Mouse (Mus musculus) gastrocnemius, postnatal 25 days (tissue): ENCODE measurements around the gene Nudcd3. TPM values are rescaled to one million over a fixed set of nuclear protein-coding genes. Genes with fewer than 3 reads are reported as not detected.

Source experiments
- DNase-seq: peaks from one replicate; pipeline ENCODE4 v3.0.0; 2022
- total RNA-seq, 2 experiments: library from RNA; stranded (reverse); gene quantifications; 1 replicate in 1 of 2; 2 replicates in 1 of 2; pipeline ENCODE4 v1.2.3; 2021

The Nudcd3 gene
- total RNA-seq, 2 experiments from 2014 or later: 57.6 to 60.3 TPM

DNA sequence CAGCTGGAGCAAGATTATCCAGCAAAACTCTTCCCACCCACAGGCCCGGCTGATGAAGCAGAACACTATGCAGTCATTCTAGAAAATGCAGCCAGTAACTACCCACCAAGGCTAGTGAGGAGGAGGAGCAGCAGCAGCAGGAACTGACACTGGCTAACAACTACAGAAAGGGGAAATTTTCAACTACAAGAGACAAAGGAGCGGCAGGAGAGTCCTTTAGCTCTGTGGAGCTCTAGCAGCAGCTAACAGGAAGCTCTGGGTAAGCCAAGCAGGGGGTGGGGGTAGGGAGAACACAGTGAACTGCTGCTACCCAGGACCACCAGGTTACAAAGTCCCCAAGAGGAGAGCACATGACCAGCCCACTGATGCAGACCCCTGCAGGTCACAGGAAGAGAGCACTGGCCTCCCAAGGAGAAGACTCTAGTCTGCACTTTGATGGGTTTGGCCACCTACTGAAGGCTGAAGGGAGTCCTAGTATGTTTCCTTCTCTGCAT is 21.5 kb downstream of the Nudcd3 start:
- no peak for DNase-seq

DNA sequence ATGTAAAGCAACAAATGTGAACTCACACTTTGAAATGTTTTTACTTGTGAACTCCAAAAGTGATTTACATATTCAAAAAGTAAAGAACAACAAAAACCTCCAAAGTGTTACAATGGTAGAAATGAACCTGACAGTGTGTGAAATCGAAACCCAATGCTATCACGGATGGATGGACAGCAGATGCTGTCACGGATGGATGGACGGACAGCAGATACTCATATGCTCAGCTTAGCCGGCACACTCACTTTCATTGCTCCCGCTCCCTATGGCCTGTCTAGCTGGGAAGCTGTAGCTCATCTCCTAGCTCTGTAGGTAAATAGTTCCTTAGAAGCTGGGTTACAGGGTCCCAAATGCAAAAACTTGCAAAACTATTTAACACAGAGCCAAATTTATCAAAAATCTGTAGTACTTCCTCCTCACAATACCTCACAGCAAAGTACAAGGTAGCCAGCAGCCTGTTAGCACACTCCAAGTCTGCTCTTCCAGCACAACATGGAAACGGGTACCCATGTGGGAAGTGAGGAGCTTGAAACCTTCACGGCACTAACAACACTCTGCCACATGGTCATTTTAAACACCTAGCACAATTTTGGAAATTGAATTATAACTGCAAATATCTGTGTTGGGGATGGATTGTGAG is 22.3 kb downstream of the Nudcd3 start:
- DNase-seq: no peak

DNA sequence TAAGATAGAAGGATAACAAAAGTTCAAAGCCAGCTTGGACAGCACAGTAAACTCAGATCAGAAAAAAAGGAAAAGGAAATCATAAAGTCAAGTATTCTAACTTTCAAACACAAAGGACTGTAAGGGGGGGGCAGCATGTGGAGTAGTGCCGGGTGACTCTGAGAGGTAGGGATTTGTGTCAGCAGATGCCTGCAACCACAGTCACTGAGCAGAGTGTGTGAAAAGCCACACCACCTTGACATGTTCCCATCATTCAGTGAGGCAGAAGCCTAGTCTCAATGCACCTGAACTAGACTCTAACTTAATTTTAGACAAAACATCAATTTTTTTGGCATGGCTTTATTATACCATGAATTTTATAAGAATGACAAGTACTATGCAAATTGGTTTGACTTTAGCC is 24.7 kb downstream of the Nudcd3 start:
- no peak for DNase-seq

DNA sequence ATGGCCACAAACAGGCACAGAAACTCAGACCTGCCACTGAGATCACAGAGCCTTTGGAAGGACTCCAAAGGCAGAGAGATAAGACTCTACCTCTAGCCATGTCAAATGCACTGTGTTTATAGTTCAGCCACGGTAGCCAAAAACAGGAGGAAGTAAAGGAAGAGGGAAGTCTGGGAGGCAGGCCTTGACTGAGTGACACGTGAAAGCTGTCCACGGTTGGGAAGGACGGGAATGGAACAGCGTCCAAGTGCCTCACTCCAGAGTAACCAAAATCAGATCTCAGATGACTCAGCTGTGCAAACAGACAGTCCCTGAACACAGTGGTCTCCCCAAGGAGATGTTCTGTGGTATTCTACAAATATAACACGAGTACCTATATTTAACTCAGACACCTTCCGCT is 25.5 kb downstream of the Nudcd3 start:
- DNase-seq: no peak

DNA sequence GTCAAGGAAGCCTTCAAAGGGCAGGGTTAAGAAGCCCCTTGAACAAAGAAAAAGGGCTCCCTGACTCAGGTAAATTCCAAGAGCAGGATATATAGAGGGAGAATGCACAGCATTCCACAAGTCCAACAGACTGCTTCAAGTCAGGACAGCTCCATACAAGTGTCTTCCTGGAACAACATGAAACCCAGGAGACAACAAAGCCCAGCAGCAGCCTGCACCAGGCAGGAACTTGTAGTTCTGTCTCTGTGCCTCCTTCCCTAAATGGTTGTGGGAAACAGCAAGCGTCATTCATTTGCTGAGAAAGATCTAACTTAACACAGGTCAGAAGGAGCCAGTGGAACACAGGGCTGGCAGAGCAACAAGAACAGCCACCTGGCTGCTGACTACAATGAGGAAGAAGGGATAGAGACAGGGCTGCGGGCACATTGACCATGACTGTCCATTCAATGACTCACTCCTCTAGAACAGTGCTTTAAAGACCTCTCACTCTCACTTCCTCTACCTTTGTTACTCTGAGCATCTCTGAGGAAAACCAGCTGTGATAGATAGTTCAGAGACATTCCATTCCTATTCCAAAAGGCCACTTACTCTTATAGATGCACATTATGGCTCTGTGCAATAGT is 31.1 kb downstream of the Nudcd3 start:
- no peak for DNase-seq

DNA sequence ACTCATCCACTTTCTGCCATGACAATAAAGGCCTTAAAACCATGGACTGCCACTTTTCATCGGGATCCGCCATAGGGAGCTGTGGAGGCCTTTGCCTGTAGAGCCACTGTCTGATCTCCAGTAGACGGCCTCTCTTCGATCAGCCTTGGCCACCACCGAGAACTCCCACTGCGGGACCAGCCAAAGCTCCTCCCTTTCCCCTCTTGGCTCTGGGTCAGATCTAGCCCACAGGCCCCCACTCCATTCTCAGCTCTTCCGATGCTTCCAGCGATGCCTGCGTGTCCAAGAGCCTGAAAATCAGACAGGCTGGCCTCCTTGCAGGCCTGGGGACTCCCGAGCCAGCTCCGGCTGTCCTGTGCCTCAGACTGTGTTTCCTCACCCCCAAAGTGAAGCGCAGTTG is 33.9 kb downstream of the Nudcd3 start:
- DNase-seq: no peak

DNA sequence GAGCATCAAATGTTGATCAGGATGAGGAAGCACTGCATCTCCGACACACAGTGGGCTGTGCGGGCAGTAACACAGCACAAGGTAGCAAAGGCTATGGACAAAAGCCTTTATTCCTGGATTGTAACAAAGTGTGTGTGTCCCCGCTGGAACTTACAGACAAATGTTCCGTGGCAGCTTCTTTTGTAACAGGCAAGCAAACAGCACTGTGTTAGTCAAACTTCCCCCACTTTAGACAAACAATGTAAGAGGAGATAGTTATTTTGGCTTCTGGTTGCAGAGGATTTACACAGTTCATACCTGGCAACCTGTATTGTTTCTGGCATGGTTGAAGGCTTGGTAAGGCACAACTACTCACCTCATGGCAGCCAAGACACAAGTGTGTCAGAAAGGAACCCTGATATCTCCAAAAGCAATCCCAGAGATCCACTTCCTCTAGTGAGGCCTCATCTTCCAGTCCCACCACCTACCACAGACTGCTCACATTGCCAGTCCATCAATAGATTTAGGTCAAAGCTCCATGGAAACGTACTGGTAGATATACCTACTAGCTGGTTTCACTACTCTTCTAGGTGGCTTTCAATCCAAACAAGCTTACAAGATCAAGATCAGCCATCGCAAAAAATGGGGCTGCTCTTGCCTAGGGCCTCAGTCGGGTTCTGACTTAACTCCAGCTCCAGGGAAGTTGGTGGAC is 34.7 kb downstream of the Nudcd3 start:
- no peak for DNase-seq

DNA sequence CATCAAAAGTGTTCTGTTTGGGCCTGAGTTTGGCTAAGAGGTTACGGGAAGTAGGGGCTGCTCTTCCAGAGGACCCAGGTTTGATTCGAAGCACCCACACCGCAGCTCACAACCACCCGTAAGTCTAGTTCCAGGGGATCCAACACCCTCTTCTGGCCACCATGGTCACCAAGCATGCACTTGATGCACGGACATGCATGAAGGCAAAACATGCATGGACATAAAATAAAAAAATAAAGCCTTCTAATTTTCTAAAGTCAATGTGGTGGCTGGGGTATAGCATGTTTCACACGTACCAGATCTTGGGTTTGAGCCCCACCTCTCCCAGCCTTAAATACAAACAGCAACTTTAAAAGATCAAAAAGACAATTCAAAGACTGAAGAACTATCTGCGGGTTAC is 35.4 kb downstream of the Nudcd3 start:
- DNase-seq: no peak

DNA sequence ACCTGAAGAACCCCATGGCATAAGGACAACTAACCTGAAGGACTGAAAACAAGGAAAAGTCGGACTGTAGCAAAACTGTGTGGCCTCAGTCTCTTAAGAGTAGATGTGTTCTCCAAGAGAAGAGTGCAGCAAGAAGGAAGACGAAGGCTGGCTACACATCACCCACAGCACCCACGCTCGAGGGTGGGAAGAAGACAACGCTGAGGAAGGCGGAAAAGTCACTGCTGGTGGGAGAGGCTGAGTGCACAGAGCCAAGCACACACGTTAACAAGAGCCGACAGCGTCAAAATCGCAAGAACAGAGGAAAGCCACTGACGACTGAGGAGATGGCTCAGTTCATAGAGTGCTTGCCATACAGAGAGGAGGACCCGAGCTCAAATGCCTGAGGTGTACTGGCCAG is 36.5 kb downstream of the Nudcd3 start:
- no peak for DNase-seq

DNA sequence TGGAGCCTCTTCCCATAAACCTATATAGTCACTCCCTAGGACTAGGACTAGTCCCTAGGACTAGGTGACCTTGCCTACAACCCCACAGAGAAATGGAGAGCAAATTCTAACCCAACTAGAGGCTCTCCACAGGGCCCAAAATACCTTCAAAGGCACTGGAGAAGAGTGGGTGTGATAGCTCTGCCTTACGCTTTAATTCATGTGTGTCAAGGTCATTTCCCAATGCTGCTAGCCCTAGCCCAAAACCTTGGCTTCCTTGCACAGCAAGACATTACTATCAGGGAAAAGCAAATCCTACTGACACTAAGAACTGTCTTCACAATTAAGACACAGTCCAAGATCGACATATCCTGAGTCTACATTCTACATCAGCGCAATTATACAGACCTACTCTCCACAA is 37.2 kb downstream of the Nudcd3 start:
- no peak for DNase-seq

DNA sequence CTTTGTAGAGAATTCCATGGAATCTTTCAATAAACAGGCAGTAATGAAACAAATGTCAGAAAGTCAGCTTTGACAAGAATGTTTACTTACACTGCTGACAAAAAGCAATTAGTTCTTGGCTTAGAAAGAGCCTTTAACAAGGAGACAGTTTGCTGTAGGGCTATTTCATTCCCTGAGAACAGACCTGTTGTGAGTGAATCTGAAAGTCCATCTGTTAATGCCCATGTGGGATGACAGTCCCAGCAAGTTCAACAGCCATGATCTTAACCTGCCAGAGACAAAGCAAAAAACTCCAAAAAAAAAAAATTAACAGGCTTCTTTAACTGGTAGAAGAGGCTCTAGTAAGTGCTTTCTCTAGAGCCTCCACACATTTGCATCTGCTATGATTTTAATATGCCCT is 38.7 kb downstream of the Nudcd3 start:
- no peak for DNase-seq

DNA sequence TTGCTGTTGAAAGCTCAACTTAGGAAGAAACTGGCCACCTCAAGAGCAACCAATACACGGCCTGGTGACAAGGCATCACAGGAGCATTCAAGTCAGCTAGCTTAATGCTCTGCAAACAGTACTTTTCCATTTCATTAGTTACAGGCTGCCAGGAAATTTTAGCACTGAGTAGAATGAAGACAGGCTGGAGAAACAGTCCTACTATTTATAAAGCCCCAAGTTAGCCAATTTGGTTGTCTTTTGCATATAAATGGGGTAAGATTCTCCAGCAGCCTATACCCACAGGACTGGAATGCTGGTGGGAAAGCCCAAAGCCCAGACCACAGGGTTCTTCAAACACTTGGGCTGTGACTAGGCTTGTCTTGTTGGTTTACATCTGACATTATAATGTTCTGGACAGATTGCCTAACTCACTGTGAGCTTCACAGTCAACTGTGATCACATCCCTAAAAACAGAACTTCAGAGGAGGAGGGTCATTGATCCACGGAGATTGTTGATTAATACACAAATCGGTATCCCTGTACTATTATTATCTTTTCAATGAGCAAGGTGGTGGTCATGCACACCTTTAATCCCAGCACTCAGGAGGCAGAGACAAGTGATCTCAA is 39.4 kb downstream of the Nudcd3 start:
- DNase-seq: no peak

DNA sequence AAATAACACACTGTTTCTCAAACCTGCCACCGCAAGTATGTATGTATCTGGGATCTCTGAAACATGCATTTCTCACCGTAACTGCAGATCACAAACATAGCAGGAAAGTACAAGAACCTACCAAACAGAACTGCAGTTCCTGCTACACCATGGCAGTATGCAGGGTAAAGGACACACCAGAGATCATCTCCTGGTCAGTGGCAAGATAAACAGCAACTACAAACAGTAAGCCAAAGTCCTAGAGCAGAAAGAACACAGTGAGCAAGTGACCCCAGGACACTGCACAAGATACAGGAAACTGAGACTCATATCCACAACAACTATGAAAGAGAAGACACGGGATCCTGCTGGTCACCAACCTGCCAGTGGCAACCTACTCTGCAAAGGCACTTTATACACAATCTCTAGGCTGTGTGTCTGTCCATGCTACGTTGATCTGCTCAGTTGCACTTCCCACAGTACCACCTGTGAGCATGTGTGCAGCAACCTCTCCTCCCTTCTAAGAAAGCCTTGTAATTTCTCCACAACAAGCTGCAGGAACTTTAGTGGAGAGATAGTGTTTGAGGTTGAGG is 40.4 kb downstream of the Nudcd3 start:
- no peak for DNase-seq

DNA sequence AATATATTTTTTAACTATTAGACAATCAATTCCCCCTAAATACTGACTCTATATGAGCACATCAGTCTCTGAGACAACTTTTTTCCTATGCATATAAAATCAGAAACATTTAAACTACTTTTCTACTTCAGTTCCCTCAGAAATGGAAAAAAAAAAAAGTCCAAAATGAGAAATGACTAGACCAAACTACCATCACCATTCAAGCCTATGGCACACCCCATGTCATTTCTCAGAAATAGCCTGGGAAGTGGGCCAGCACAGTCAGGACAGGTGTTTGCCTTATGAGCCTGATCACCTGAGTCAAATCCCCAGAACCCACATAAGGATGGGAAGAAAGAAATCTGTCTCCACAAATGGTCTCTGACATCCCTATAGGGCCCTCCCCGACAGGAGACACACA is 41.7 kb downstream of the Nudcd3 start:
- no peak for DNase-seq

DNA sequence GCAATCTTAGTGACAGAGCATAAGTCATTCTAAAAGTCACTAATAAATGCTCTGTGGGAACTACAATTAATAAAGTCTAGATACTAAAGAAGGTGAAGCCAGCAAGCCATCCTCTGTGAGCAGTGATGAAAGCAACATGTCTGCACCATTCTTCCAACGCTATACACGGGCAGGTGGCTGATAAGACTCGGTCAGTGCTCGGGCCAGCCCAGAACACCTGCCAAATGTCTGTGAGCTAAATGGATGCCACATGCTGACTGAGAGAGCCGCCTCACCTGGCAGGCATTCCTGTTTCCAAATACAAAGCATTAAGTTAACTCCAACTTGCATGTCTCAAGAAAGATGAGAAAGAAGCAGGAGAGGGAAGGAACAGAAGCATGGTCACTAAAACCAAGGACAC is 43.1 kb downstream of the Nudcd3 start:
- no peak for DNase-seq

DNA sequence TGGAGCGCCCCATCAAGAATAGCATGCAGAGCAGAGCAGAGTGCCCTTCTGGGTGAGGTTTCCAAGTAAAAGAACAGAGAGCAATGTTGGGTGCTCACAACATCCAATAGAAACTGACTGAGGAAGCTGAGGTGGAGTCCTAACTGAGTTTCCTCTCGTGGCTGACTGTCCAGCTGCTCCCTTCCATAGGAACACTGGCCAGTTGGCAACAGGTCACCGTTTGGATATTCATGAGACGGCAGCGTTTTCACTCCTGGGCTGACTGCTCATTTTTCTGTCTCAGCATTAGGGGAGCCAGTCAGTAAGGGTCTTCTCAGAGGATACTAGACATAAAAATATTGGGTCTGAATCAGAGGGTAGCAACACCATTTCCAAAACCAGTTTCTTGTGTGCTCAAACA is 43.6 kb downstream of the Nudcd3 start:
- peak; percentile 49 for DNase-seq

DNA sequence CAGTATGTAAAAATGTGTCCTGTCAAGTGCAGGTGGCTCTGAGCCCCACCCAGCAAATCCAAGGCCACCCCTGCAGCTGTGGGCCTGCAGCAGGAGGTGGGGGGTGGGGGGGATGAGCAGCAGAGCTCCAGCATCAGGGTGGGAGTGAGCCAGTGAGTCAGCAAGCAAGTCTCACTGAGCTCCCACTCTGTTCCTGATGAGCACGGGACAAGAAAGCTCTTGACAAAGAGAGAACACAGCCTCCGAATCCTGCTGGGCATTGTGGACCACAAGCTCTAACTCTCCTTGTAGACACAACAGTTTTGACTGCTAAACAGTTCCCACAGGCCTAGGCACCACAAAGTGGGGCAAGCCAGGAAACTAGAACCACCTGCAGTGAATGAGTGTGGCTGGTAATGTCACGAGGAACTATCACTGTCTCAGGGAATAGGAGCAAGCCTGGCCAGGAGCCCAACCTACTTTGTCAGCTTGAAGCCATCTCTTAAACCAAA is 46.0 kb downstream of the Nudcd3 start:
- DNase-seq: no peak

DNA sequence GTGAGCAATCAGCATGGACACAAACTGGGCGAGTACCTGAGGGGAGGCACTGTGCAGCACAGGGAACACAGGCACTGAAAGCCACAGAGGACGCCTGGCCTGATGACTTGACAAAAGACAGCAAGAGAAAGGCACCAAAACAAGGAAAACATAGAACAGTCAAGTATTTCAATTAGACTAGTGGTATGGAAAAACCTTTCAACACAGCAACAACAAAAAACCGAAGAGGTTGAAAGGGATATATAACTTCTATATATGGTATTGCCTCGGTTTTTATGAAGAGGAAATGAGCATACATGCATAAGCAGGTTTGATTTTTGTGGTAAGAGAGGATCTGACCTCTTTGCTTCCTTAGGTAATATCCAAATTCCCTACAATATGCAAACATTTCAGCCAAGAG is 47.4 kb downstream of the Nudcd3 start:
- DNase-seq: no peak

DNA sequence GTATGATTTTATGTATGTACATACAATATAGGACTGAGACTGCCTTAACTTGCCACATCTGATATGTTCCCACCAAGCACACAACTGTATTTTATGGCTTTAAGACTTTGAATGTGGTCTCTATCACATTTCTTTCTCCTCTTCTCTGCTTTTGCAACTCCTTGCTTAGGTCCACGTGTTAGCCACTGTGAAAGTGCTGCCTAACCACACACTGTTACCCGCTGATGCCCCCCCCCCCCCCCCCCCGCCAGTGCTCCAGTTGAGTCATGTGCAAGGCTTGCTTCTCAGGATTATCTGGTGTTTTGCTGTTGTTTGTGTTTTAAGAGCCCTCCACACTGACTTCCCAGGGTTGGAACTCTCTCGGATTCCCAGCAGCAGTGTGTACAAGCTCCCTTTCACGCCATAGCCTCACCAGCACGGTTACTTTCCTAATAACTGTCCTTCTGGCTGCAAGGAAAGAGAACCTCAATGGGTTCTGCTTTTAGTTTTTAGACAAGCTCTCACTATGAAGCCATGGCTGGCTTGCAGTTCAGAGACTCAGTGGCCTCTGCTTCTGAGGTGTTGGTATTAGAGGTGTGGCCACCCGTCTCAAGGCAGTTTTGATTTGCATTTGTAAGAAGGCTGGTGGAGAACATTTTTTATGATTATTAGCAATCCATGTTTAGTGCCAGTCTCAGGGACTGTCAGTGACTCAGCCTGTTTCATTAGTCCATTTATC is 61.8 kb downstream of the Nudcd3 start:
- DNase-seq: no peak

DNA sequence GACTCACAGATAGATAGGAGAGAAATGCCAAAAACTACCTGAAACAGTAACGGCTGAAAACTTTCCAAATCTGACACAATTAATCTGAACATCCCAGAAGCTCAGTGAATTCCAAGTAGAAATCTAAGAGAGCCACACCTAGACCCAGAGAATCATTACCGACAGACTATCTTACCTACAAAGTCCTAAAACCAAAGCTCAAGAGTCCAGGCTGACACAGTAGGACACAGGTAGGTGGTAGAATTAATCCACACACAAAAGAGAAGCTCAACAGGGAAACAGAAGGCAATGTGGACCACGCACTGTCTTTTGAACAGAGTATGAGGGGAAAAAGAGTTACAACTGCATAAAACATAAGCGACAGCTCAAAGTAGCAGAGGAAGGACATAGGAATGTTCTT is 67.3 kb downstream of the Nudcd3 start:
- DNase-seq: no peak

DNA sequence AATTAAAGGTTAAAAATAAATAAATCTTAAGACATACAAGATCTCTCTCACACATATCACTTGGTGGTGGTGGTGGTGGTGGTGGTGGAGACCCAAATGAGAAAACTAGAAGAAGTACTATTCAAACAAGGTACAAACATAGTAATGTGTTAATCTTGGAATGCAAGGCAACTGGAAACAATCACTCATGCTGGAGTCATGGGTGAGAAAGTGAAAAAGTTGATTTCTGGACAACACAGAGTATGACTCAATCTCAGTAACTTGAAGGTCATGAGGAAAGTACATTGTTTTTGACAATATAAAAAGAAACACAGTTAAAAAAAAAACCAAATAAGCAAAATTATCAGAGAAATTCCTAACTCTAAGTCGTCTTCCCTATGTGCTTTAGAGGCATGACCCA is 69.6 kb downstream of the Nudcd3 start:
- DNase-seq: no peak

DNA sequence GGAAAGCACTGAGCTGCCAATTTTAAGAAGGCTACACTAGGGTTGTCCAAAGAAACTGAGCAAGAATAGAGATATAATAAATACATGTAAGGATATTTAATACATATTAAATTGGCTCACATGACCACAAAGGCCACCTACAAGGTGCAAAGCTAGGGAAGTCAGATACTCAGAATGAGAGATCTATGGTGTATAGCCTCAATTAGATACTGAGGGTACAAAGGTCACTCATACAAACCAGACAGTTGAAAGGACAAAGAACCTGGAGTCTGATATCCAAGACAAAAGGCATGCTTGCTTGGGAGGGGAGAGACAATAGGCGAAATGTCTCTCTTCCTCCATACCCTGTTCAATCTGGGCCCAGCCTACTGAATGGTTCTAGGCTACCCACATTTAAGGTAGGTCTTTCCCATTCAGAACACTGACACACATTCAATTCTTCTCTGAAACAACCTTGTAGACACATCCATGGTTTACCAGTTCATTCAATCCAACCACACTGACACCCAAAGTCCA is 76.6 kb downstream of the Nudcd3 start:
- DNase-seq: no peak
